Mouse (Mus musculus) stomach, postnatal 0 days (tissue): ENCODE data around the gene Notch1. TPM values are rescaled to one million over a fixed set of nuclear protein-coding genes. Genes with fewer than 3 reads are reported as not detected.

ENCODE experiments used
- ATAC-seq: fragments of 200-750 bp; cut with Nextera tagmentation; 2 replicates; pipeline ENCODE4 v1.8.0; 2017; ENCODE audit not compliant: low FRiP score, low TSS enrichment
- DNase-seq: peaks from one replicate; pipeline ENCODE4 v3.0.0-alpha.2; 2016; ENCODE audit warnings: low spot score
- H3K27ac ChIP-seq: fragments of 300-500 bp; sonication (generic); replicated peaks from 2 replicates; pipeline ENCODE4 v1.5.1; 2014; ENCODE audit warnings: mild to moderate bottlenecking, control low read depth
- H3K27me3 ChIP-seq: fragments of 300-500 bp; sonication (generic); 2 replicates; pipeline ENCODE4 v1.6.1; 2014; ENCODE audit warnings: low read length; ENCODE audit not compliant: control insufficient read depth, insufficient read depth
- H3K36me3 ChIP-seq: fragments of 300-500 bp; sonication (generic); 2 replicates; pipeline ENCODE4 v1.6.1; 2014; ENCODE audit warnings: low read length, mixed read lengths; ENCODE audit not compliant: control insufficient read depth, insufficient read depth
- H3K4me1 ChIP-seq: fragments of 300-500 bp; sonication (generic); replicated peaks from 2 replicates; pipeline ENCODE4 v1.6.1; 2014; ENCODE audit warnings: antibody characterized with exemption; ENCODE audit not compliant: control insufficient read depth, insufficient read depth
- H3K4me2 ChIP-seq: fragments of 300-500 bp; sonication (generic); replicated peaks from 2 replicates; pipeline ENCODE4 v1.6.1; 2014; ENCODE audit warnings: low read depth, mild to moderate bottlenecking, control low read depth, moderate library complexity
- H3K4me3 ChIP-seq: fragments of 300-500 bp; sonication (generic); 2 replicates; pipeline ENCODE4 v1.5.1; 2014; ENCODE audit warnings: low read depth, low read length, control low read depth
- H3K9ac ChIP-seq: fragments of 300-500 bp; sonication (generic); 2 replicates; pipeline ENCODE4 v1.6.1; 2014; ENCODE audit warnings: mild to moderate bottlenecking, low read length, control low read depth, mixed read lengths
- H3K9me3 ChIP-seq: fragments of 300-500 bp; sonication (generic); 2 replicates; pipeline ENCODE4 v1.6.1; 2016; ENCODE audit warnings: low read length; ENCODE audit not compliant: control insufficient read depth
- CTCF ChIP-seq: IDR thresholded peaks from 2 replicates; pipeline ENCODE4 v1.5.1; 2016; ENCODE audit warnings: antibody characterized with exemption, low read depth, mild to moderate bottlenecking, moderate library complexity
- EP300 ChIP-seq: optimal IDR thresholded peaks from 2 replicates; pipeline ENCODE3; 2016; ENCODE audit warnings: antibody characterized with exemption
- WGBS: fragments of 180-500 bp; shearing (Covaris S2); extraction: QIAGEN DNeasy Blood & Tissue Kit; methylation state at CpG from one replicate; pipeline ENCODE4 v1.1.7; 2014; 5-methylcytosine and 5-hydroxymethylcytosine counted together
- polyA plus RNA-seq: library from polyadenylated mRNA; unstranded; fragments of >200 nt; fragmentation: Nextera tagmentation; extraction: Ambion mirVana; gene quantifications from 2 replicates; pipeline ENCODE4 v1.2.1, GENCODE M21; 2015

Gene Notch1
- polyA plus RNA-seq, 1 experiment from 2014 or later, result 4.8 TPM

DNA sequence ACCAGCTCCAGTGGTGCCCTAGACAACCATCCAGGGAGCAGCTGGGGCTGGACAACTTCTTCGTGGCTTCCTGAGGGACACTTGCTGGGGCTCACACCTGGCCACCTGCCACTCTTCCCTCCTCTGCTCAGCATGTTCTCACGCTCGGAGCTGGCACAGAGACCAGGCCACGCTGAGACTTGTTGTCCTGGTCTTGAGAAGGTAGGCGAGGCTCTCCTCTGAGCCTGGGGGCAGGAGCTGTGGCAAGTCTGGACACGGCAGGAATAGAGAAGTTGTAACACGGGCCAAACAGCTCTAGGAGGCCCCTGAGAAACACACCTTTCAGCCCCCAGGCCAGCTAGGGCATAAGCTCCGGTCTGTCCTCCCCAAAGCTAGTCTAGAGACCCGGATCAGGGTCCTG, 37.4 kb upstream of the Notch1 start:
- TF ChIP-seq CTCF (no peak), EP300 (peak; percentile 76)
- no peak overlapping the region for H3K9ac ChIP-seq
- no peak for DNase-seq
- ATAC-seq, result no peak; the same call in 1 of the 2 replicates
- H3K4me2 ChIP-seq, result no peak overlapping the region
- H3K9me3 ChIP-seq, result no peaks in the 10 kb centered on the region
- H3K4me1 ChIP-seq, result peaks cover 5% of the 10 kb centered on the region; the same call in 1 of the 2 replicates
- WGBS, result 62% methylated on average over 9 of the region's 9 CpGs
- H3K36me3 ChIP-seq, result no peaks in the 10 kb centered on the region
- no peak overlapping the region for H3K4me3 ChIP-seq
- no peaks in the 10 kb centered on the region for H3K27me3 ChIP-seq
- H3K27ac ChIP-seq, result peak overlapping the region; percentile 56

DNA sequence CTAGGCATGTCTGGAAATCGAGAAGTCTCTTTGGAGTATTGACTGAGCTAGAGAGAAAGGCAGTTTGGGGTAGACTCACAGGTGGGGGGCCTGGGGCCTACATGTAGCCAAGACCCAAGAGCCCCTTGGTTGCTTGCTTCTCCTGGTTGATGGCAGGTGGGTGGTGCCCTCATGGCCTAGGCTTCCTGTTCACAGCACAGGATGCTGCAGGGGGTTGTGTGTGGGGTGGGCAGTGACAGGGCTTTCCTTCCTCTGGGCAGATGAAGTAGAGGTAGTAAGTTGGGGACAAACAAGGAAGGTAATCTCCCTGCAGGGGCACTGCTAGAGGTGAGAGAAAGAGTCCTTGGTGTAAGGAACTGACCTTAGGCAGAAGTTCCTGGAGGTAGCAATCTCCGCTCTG, 35.6 kb upstream of the Notch1 start:
- H3K4me1 ChIP-seq, result peaks cover 4% of the 10 kb centered on the region; the same call in 1 of the 2 replicates
- H3K9me3 ChIP-seq, result no peaks in the 10 kb centered on the region
- no peak overlapping the region for H3K4me2 ChIP-seq
- H3K4me3 ChIP-seq, result no peak overlapping the region
- no peaks in the 10 kb centered on the region for H3K36me3 ChIP-seq
- ATAC-seq, result no peak
- WGBS, result 80% methylated on average over 2 of the region's 2 CpGs
- H3K27me3 ChIP-seq, result no peaks in the 10 kb centered on the region
- H3K27ac ChIP-seq, result peak overlapping the region; percentile 65
- no peak for DNase-seq
- H3K9ac ChIP-seq, result no peak overlapping the region
- no peak for TF ChIP-seq CTCF

DNA sequence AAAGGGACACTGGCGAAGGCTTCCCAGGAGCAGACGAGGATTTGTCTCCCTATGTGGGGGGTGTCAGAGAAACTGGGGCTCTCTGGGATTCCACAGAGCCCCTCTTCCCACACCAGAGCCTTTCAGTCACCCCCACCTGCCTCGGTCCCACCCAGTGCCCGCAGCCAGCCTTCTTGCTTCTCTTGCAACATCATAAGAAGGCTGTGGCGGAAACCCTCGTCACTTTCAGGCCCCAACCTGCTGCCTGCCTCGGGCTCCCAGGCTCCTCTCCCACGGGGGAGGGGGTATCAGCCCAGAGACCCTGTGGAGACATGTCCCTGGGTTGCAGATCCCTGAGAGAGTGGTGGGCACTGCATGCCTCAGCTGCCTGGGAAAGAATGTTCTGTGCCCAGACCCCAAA, 35.0 kb upstream of the Notch1 start:
- no peak overlapping the region for H3K4me2 ChIP-seq
- no peaks in the 10 kb centered on the region for H3K9me3 ChIP-seq
- TF ChIP-seq EP300, result no peak
- no peak for TF ChIP-seq CTCF
- WGBS, result 67% methylated on average over 8 of the region's 8 CpGs
- no peaks in the 10 kb centered on the region for H3K36me3 ChIP-seq
- H3K4me3 ChIP-seq, result no peak overlapping the region
- ATAC-seq (no peak), DNase-seq (no peak)
- no peak overlapping the region for H3K9ac ChIP-seq
- no peaks in the 10 kb centered on the region for H3K27me3 ChIP-seq
- no peaks in the 10 kb centered on the region; the same call in 1 of the 2 replicates for H3K4me1 ChIP-seq
- peak overlapping the region; percentile 65 for H3K27ac ChIP-seq

DNA sequence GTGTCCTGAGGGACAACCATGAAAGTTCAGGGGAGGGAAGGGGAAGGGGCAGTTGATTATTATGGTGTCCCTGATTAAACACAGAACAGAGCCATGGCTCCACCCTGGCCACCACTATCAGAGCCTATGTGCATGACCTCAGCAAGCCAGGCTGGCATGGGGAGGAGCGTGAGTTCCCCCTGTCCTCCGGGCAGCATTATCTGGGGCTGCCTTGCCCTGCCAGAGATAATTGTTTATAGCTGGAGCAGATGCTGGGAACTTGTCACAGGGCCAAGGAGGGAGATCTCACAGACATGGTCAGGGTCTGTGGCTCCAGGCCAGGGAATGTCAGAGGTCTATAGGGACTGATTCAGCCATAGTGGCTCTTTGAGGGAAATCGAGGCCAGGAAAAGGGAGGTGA, 34.3 kb upstream of the Notch1 start:
- no peak for ATAC-seq

DNA sequence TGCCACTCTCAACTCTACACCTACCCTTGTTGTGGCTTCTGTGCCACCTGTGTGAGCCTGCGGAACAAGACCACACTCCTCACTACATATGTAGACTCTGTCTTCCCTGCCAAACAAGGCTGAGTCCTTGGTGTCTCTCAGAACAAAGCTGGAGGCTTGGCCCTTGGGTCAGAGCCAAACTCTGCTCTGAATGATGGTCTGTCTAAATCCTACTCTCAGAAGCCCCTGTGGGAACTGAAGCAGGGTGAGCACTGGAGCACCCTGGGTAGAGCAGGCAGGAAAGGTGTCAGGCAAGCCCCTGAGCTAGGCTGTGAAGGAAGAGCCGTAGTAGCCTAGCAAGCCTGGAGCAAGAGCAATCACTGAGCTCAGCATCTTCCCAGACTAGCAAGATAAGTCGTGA, 33.7 kb upstream of the Notch1 start:
- H3K4me1 ChIP-seq, result no peaks in the 10 kb centered on the region; the same call in 1 of the 2 replicates
- no peak overlapping the region for H3K4me2 ChIP-seq
- no peak overlapping the region for H3K9ac ChIP-seq
- 57% methylated on average over 3 of the region's 3 CpGs for WGBS
- no peaks in the 10 kb centered on the region for H3K36me3 ChIP-seq
- ATAC-seq, result no peak
- no peaks in the 10 kb centered on the region for H3K9me3 ChIP-seq
- TF ChIP-seq CTCF (no peak), EP300 (no peak)
- no peak for DNase-seq
- H3K27me3 ChIP-seq, result no peaks in the 10 kb centered on the region
- peak overlapping the region; percentile 35 for H3K27ac ChIP-seq
- H3K4me3 ChIP-seq, result no peak overlapping the region

More for the DNA sequence above, 34.3 kb upstream of the Notch1 start:
- 0 out of 2 replicates have a peak overlapping the region, but pooled peaks have one; percentile 24 for H3K27ac ChIP-seq
- H3K9ac ChIP-seq, result no peak overlapping the region
- H3K9me3 ChIP-seq, result no peaks in the 10 kb centered on the region
- WGBS, result 60% methylated on average over 3 of the region's 3 CpGs
- no peaks in the 10 kb centered on the region; the same call in 1 of the 2 replicates for H3K4me1 ChIP-seq
- no peak for TF ChIP-seq EP300
- no peak for TF ChIP-seq CTCF
- no peak for DNase-seq
- no peaks in the 10 kb centered on the region for H3K36me3 ChIP-seq
- no peak overlapping the region for H3K4me3 ChIP-seq
- H3K27me3 ChIP-seq, result no peaks in the 10 kb centered on the region
- H3K4me2 ChIP-seq, result no peak overlapping the region

DNA sequence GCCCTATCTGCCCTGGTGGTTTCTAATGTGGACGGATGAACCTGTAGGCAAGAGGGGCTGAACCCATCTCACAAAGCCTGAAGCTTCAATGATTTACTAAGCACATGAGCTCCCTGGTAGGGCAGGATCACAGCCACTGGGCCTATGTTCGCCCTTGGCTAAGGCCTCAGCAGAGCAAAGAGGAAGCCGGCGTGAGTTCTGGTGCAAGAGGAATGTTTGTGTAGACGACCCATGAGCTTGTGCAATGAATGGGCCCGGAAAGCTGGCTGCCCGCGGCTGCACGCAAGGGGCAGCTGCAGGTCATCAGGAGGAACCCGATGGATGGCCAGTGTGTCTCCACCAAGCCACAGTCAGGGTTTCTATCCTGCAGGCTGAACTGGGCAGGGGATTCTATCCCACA, 33.3 kb upstream of the Notch1 start:
- TF ChIP-seq EP300 (no peak), CTCF (no peak)
- ATAC-seq (no peak), DNase-seq (no peak)
- Histone ChIP-seq H3K27me3 (no peaks in the 10 kb centered on the region), H3K36me3 (no peaks in the 10 kb centered on the region), H3K9ac (no peak overlapping the region), H3K4me2 (no peak overlapping the region), H3K4me1 (no peaks in the 10 kb centered on the region; the same call in 1 of the 2 replicates), H3K9me3 (no peaks in the 10 kb centered on the region), H3K27ac (peak overlapping the region; percentile 35), H3K4me3 (no peak overlapping the region)
- 55% methylated on average over 10 of the region's 10 CpGs for WGBS
